Mouse (Mus musculus): ENCODE results near the gene Unc13b.

The Unc13b gene

DNA sequence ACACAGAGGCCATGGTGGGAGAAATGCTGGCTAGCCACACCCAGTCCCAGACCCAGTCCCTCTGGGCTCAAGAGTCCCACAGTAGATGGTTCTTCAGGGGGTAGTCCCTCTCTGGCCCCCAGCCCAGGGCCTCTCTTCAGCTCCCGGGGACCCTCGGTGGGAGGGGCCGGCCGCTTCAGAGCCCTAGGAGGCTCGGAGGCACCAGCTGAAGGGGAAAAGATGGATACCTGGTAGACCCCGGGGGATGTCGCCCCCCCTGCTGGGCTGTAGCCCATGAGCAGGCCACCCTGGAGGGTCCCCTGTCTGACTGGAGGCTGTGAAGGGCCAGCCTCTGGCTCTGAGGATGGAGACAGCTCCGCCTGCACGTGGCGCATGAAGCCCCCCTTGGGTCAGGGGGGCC is 22.4 kb upstream of the Unc13b start:
- no peak for ATAC-seq (ENCODE audit: insufficient number of reproducible peaks, low FRiP score, low TSS enrichment)

DNA sequence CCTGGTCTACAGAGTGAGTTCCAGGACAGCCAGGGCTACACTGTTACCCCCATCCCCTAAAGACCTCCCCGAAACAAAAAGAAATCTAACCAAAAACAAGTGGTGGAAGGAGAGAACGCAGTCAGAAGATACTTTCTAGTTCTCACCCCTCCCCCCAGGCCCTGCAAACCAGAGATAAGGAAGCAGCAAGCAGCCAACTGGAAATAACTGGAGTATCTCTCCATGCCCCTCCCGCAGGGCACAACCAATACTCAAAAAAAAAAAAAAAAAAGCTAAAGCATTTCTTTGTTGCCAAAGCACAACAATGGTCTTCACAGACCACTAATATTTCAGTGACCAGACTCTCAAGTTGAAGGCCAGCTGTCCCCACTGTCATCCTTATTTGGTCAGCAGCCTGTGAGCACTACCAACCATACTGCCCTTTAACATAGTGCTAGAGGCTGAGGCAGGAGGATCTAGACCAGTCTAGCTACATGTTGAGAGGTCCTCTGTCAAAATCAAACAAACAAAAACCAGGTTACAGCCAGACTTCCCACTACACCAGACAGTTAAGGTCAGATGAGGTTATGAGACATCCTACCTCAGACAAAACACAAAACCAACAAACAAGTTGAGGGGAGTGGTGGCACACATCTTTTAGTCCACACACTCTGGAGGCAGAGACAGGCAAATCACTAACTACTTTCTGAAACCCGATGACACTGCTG is 20.7 kb upstream of the Unc13b start:
- no peak for ATAC-seq (ENCODE audit: insufficient number of reproducible peaks, low FRiP score, low TSS enrichment)

- ATAC-seq (ENCODE audit: insufficient number of reproducible peaks, low FRiP score, low TSS enrichment), result no peak
Observed at GRCm38 (mm10) chr4:43038567-43039495, 19.9 kb upstream of the Unc13b start.

- ATAC-seq (ENCODE audit: insufficient number of reproducible peaks, low FRiP score, low TSS enrichment), result 0 out of 2 replicates have a peak, but pooled peaks have one; percentile 2
Observed at GRCm38 (mm10) chr4:43039609-43040008, 19.1 kb upstream of the Unc13b start.

- peak; percentile 97 for ATAC-seq (ENCODE audit: insufficient number of reproducible peaks, low FRiP score, low TSS enrichment)
Observed at GRCm38 (mm10) chr4:43040114-43040572, 18.6 kb upstream of the Unc13b start.

DNA sequence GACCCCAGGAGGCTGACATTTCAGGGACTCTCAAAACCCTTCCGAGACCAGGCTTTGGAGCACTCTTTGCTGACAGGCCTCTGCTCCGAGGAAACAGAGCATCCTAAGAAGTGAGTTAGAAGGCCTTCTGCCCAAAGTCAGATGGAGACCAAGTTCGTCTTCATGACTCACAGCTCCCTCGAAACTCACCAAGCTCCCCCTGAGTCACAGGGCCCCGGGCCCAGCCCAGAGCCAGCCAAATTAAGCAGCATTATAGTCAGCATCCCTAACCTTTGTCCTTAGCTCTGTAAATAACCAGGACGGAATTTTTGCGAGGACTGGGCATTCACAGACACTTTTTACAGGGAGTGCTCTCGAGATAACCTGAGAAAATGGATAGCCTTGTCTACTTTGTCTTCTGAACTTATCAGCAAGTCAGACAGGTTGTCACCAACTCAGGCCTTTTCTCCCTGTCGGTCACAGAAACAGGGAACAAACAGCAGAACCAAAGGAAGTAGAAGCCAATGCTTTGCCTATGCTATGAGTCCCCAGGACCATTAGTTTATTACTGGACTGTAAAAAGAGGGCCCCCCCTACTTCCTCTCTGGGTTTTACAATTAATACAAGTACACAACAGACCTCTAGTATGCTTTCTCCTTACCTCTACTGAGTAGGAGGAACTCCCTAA is 17.7 kb upstream of the Unc13b start:
- no peak for ATAC-seq (ENCODE audit: insufficient number of reproducible peaks, low FRiP score, low TSS enrichment)

GRCm38 (mm10) chr4:43043644-43044357 is 15.0 kb upstream of the Unc13b start:
- no peak for ATAC-seq (ENCODE audit: insufficient number of reproducible peaks, low FRiP score, low TSS enrichment)

DNA sequence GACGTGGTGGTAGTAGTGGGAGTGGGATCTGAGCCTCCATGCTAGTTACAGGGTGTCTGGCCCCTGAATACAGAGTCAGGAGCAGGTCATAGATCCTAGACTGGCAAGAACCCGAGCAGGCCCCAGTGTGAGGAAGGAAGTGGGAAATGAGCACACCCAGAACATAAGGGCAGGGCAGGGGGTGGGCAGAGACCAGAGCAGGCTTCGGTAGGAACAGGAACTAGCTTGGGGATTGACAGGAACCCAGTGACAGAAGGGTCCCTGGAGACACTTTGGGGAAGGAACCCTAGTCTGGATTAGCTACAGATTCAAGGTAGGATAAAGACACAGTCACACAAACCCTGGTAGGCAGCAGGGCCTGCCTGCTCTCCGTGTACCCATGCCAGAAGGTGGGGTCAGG is 14.1 kb upstream of the Unc13b start:
- ATAC-seq (ENCODE audit: insufficient number of reproducible peaks, low FRiP score, low TSS enrichment), result no peak

- ATAC-seq (ENCODE audit: insufficient number of reproducible peaks, low FRiP score, low TSS enrichment), result 0 out of 2 replicates have a peak, but pooled peaks have one; percentile 1
Observed at GRCm38 (mm10) chr4:43045285-43045658, 13.5 kb upstream of the Unc13b start.

- peak; percentile 86 for ATAC-seq (ENCODE audit: insufficient number of reproducible peaks, low FRiP score, low TSS enrichment)
Observed at GRCm38 (mm10) chr4:43045659-43046302, 13.0 kb upstream of the Unc13b start, which contains the start of gene Fam214b. Gene Fam214b (minus strand): TSS chr4:43046220.

DNA sequence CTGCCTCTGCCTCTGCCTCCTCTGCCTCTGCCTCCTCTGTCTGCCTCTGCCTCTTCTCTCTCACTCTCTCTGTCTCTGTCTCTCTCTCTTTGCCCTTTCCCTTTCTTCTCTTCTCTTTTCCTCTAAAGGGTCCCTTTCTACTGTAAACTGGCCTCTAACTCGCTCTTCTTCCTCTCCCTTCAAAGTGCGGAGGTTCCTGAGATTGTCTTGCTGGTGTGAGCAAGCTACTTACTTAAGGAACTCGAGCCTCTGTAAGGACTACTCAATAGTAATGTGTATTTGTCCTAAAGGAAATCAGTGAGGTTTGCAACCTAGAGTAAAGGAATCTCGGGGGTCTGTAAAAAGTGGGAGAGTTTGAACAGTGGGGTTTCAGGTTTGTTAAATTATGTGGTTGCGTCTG is 12.1 kb upstream of the Unc13b start:
- no peak for ATAC-seq (ENCODE audit: insufficient number of reproducible peaks, low FRiP score, low TSS enrichment)

DNA sequence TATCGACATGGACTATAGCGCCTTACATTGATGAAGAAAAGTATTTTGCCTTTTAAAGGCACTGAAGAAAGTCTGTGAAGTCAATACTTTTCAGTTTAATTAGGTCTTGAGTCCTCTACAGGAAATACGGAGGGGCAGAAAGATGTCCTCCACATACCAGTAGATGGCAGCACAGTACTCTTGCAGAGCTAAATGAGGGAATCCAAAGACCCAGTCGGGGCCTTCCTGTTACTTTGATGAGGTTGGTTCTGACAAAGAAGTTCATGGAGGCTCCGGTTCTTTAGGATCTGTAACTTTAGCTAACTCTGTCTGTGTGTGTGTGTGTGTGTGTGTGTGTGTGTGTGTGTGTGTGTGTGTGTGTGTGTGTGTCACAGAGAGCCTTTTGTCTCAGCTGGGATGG is 11.5 kb upstream of the Unc13b start:
- ATAC-seq (ENCODE audit: insufficient number of reproducible peaks, low FRiP score, low TSS enrichment), result peak; percentile 32; the same call in 1 of the 2 replicates

DNA sequence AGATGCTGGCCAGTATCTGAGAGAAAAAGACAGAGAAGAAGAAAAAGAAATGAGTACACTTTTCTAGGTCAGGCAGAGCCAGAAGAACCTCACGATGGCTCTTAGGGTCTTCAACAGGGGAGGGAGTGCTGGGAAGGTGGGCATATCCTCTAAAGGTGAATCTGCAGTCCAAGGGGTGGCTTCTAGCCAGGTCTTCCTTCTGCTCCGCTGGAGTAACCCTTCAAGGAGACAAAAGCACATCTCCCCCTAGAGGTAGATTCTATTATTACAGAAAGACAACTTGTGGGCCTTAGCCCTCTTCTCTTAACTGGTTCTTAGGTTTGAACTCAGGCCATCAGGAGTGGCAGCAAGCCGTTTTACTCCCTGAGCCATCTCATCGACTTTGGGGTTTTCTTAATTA is 6.1 kb upstream of the Unc13b start:
- ATAC-seq (ENCODE audit: insufficient number of reproducible peaks, low FRiP score, low TSS enrichment), result peak; percentile 65

GRCm38 (mm10) chr4:43057654-43058053 is 1.1 kb upstream of the Unc13b start:
- no peak for ATAC-seq (ENCODE audit: insufficient number of reproducible peaks, low FRiP score, low TSS enrichment)

DNA sequence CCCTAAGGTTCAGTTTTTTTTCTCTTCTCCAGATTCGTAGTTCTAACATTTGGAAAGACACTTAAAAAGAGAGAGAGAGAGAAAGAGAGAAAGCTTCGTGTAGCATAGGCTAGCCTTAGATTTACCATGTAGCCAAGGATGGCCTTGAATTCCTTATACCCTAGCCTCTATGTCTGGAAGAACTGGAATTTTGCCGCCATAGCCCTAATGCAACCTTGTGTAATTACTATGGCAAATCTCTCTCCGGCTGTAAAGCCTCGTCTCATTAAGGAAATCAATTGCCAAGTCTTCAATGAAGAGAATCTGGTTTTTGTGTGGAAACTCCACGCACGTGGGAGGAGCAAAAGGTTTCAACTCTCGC is 381 bp upstream of the Unc13b start:
- ATAC-seq (ENCODE audit: insufficient number of reproducible peaks, low FRiP score, low TSS enrichment), result no peak

DNA sequence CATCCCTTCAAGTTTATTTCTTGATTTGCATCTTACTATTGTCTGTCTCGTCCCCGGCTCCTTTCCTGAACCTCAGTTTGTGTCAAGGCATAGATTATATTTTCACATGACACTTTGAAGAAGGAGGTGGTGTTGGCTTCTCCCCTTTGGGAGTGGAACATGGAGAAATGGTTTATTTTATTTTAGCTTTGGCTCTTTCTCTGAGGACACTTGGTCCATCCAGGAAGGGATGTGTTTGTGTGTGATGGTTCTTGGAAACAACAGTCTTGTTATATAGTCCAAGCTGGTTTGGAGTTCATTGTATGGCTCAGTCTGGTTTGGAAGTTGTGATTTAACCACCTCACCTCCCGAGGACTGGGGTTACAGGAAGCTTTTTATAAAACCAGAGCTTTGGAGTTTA is 944 bp downstream of the Unc13b start:
- ATAC-seq (ENCODE audit: insufficient number of reproducible peaks, low FRiP score, low TSS enrichment), result no peak

DNA sequence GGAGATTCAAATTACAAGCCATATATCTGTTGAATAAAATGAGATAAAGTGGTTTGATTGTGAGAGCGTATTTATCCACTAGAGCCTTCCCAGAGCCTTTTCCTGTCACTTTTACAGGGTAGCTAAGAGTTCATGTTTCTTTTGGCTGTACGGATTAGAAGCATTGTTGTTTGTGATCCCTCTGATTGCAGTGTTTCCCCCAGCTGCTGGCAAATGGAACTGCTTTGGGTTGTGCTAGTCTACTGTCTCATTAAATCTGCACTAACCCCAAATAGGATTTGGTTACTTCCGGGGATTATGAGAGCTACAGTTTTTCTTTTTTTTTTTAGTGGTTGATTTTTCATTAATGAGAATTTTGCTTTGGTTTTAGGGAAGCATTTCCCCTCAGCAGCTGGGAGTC is 1.5 kb downstream of the Unc13b start:
- ATAC-seq (ENCODE audit: insufficient number of reproducible peaks, low FRiP score, low TSS enrichment), result no peak

DNA sequence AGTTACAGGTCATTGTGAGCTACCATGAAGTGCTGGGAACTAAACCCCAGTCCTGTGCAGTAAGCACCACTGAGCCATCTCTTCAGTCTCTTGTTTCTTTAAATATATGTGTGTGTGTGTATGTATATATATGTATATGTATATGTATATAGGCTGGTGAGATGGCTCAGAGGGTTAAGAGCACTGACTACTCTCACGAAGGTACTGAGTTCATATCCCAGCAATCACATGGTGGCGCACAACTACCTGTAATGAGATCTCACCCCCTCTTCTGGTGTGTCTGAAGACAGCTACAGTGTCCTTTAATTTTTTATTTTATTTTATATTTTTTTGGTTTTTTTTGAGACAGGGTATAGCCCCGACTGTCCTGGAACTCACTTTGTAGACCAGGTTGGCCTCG is 6.7 kb downstream of the Unc13b start:
- ATAC-seq (ENCODE audit: insufficient number of reproducible peaks, low FRiP score, low TSS enrichment), result no peak

DNA sequence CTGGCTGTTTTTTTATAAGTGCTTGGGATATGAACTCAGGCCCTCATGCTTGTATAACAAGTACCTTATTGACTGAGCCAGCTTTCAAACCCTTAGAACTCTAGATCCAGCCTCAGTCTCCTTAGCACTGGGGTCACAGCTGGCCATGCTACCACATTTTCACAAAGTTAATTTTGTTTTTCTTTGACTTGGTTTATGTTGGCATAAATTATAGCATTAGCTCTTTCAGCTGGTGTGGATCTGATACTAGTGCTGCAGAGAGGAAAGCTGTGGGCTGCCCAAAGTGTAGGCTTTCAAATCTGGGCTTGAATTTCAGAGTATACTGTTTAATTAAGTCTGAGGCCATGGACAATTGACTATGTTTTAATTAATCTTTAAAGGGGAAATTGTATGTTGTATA is 16.2 kb downstream of the Unc13b start:
- no peak for ATAC-seq (ENCODE audit: insufficient number of reproducible peaks, low FRiP score, low TSS enrichment)

Measured in cerebellum, adult (tissue).